Mouse (Mus musculus) layer of hippocampus, postnatal 14 days (tissue): Measurements from ENCODE around the gene Slc22a28. TPM values are rescaled to one million over a fixed set of nuclear protein-coding genes. Genes with fewer than 3 reads are reported as not detected.
"Not testable (repeated sequence)": the region's sequence is repeated elsewhere in the genome, so short reads cannot be mapped to it uniquely, and the experiment has no call there.

ENCODE experiments used
- DNase-seq, 2 experiments: peaks; one replicate each; pipeline ENCODE4 v3.0.0; 2021 to 2022; ENCODE audit warnings: low spot score in 2 of 2, mixed read lengths in 1 of 2
- long read RNA-seq, 2 experiments: library from polyadenylated mRNA; stranded (forward); transcript quantifications; one replicate each; pipeline ENCODE4 v2.0.0; 2021
- total RNA-seq, 2 experiments: library from RNA; stranded (reverse); gene quantifications; 2 replicates each; pipeline ENCODE4 v1.2.3; 2021

Slc22a28 gene
- not detected for total RNA-seq
- long read RNA-seq, experiment 1: 0 reads
- long read RNA-seq, experiment 2: 0 reads

DNA sequence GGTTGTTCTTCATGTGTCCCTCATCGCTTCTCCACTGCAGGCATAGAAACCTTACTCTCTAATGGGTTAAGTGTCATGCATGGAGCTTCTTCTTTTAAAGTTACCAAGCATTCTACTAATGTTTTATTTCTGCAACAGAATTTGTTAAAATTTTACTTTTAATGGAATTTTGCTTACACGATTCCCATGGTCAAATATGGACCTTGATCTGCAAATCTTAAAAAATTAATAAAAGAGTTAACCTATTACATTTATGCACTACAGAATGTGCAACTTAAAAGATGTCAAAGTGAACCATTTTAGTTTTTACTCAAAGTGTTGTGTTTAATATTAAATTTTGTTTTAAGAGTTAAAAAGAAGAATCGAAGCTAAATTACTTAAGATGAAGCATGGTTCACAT, at the start of gene Slc22a28:
Slc22a28 (minus strand) TSS at position 102 of the 400 bp plus-strand sequence.
- not testable (repeated sequence) for DNase-seq

DNA sequence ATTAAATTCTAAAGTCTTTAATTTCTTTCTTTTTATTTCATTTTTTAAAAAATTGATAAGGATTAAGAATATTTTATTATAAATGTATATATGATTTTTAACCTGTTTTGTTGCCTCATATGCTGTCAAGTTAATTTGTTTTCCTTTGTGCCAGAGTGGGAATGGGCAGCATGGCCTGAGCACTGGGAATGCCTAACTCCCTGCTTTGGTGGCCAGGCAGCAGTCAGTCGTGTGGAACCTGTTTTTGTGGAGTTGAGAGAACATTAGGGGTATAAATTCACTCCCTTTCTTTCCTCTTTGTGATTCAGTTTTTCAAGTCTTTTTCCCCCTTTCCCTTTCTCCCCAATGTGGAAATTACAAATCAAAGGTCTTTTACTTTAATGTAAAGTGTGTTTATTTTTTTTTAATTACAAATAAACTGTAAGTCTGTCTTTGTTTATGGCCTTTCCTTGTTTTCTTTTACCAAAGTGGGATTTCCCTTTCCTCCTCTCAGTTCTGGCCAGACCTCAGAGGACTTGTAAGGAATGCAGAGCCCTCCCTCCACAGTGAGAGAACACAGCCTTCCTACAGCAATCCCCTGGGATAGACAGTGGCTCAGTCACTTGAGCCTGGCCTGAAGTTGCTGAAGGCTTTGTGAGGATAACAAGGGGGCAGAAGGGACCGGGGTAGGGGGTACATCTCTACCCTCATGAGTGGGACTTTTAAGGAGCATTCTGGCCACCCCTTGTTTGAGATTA, 17.2 kb upstream of the Slc22a28 start:
- no peak for DNase-seq

DNA sequence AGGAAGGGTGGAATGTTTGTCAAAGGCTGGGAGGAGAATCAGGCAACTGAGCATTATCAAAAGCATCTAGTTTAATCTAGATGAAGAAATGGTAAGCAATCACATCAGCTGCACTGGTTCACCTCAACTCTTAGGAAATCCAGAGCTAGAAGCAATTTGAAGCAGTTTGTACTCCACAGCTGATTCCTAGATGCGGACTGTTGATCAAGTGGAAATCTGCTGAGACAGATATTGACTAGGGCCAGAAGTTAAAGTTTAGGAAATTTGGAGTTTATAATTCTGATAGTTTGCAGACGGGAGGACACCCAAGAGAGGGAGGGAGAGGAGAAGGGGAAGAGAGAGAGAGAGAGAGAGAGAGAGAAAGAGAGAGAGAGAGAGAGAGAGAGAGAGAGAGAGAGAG, 10.9 kb upstream of the Slc22a28 start:
- not testable (repeated sequence) for DNase-seq

DNA sequence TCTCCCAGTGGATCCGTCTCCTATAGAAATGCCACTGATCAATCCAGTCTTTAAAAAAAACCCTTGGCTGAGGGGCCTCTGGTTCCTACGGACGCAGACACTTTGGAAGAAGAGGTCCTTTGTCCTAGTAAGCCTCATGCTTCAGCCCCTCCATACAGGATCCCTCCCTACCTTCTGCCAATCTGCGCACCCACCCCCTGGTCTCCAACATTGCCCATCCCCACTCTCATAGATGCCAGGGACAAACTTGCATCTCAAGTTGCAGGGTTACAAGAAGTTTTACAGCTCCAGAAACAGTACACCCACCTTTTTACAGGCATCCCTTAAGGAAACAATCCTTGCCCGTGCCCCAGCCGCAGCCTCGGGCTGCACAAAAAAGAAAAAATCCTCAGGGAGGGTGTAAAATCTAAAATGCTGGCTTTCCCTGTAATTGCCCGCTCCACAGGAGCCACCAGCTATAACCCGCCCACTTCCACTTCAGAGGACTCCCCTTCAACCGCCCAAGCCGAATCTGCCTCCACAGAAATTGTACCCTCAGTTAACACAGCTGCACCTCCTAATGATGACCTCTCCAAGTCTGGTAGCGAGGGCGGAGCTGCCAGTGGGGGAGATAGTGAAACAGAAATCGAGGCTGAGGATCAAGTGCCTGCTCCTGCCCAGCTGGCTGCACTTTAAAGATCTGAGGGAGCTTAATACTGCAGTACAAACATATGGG, 2.5 kb upstream of the Slc22a28 start:
- not testable (repeated sequence) for DNase-seq

DNA sequence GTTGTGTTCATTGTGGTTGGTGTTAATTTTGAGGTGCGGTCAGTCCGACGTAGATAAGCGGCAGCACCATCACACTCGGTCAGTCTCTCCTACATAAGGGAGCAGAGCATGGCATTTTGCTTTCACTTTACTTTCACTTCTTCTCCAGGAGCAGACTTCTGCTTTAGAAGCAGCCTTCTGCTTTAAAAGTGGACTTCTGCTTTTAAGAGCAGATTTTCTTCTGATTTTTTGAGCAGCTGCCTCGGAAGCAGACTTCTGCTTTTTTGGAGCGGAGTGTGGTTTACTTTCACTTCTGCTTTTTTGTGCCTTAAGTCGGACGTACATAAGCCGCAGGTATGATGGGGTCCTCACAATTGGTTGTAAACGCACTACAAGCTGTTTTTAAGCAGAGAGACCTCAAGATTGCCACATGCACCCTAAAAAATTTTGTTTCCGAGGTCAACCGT, 111.9 kb downstream of the Slc22a28 start:
- DNase-seq: no peak

DNA sequence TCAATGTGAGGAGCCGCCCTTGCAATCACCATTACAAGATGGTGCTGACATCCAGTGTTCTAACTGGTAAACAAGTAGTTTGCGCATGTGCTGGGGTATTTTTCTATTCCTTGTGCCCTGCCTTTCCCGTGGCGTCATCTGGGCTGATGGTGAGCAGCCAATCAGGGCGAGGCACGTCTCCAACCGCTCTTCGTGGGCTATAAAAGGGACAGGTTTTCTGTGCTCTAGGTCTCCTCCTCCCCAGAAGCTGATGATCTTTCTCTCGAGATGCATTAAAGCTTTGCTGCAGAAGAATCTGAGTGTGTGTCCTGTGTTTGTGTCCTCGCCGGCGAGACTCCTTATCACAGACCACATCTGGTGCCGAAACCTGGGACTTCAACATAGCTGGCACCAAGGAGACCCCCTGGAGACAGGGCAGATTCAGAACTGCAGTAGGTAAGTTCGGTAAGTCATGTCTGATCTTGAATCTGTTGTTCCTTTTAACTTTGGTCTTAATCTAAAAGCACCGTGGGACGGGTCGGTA, 112.4 kb downstream of the Slc22a28 start:
- not testable (repeated sequence) for DNase-seq

DNA sequence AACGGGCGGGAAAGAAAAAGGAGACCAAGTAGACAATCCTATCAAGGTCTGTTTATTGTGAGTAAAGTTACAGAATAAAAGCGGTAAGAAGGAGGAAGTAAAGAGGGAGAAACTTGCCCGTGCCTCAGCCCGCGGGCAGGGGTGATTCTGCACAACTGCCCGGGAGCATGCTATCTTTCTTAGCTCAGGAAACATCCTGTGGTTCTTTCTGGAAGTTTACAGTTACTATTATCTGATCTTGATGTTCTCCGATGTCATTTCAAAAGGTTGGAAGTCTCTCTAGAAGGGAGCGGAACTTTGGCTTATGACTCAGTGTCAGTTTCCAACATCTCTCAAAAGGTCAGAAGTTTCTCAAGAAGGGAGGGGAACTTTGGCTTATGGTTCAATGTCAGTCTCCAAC, 113.2 kb downstream of the Slc22a28 start:
- not testable (repeated sequence) for DNase-seq

Other genes starting within 250 kb of the Slc22a28 start
- not detected for gene Slc22a27, start 166.0 kb downstream of the Slc22a28 start, total RNA-seq
- gene Slc22a29, start 86.9 kb upstream of the Slc22a28 start, total RNA-seq: not detected